In genomic region chr9:83571315-83571714, GRCm38 (mm10) we compare ENCODE assay signal across 19 mouse cellular contexts. TPM values are rescaled to one million over a fixed set of nuclear protein-coding genes. Genes with fewer than 3 reads are reported as not detected.
DNase-seq lines count a peak whose midpoint lies in the region; ATAC-seq lines count a peak whose summit lies in the region.
"Had no signal": no experiment of that assay in that cellular context is flagged by ENCODE, and none has a peak within 500 bp of the region (broad histone marks: within the 10 kb centered on the region; RNA-seq: fewer than 3 reads in every experiment).

No protein-coding gene starts in this region.

- H3K9me3 ChIP-seq in hindbrain, embryonic 11.5 days (ENCODE audit: control insufficient read depth, low read length) = no peaks in the 10 kb centered on the region
- H3K9me3 ChIP-seq in hindbrain, embryonic 10.5 days = no peaks in the 10 kb centered on the region
- no peaks in the 10 kb centered on the region for H3K9me3 ChIP-seq in embryonic facial prominence, embryonic 10.5 days
- H3K9me3 ChIP-seq: heart, embryonic 15.5 days had no signal

- WGBS in hindbrain, embryonic 11.5 days = 50% methylated on average over 3 of the region's 3 CpGs
- 59% methylated on average over 3 of the region's 3 CpGs for WGBS in hindbrain, embryonic 10.5 days
- WGBS in embryonic facial prominence, embryonic 10.5 days = 64% methylated on average over 3 of the region's 3 CpGs

- H3K27ac ChIP-seq in hindbrain, embryonic 11.5 days (ENCODE audit: low read depth, low read length) = no peak overlapping the region
- no peak overlapping the region for H3K27ac ChIP-seq in hindbrain, embryonic 10.5 days
- H3K27ac ChIP-seq in embryonic facial prominence, embryonic 10.5 days (replicated peaks) = 0 out of 2 replicates have a peak overlapping the region, but pooled peaks have one; percentile 35
- H3K27ac ChIP-seq: heart, adult 2 months; heart, embryonic 15.5 days; hindbrain, postnatal 0 days had no signal

- H3K4me3 ChIP-seq in hindbrain, embryonic 11.5 days (ENCODE audit: low read depth, low read length) = no peak overlapping the region
- no peak overlapping the region for H3K4me3 ChIP-seq in hindbrain, embryonic 10.5 days
- no peak overlapping the region for H3K4me3 ChIP-seq in embryonic facial prominence, embryonic 10.5 days
- H3K4me3 ChIP-seq: heart, adult 2 months; heart, embryonic 15.5 days had no signal

- no peak for DNase-seq in hindbrain, embryonic 11.5 days (ENCODE audit: low spot score)
- no peak for DNase-seq in hindbrain, embryonic 10.5 days (ENCODE audit: low spot score)
- peak; percentile 69 for DNase-seq in Muller cell, postnatal 12 days (ENCODE audit: inconsistent ontology term)
- DNase-seq in embryonic facial prominence, embryonic 10.5 days (ENCODE audit: low spot score) = no peak
- DNase-seq in retina, postnatal 1 day = peak; percentile 50
- DNase-seq in right cerebral cortex, postnatal 14 days = no peak
- DNase-seq: adrenal gland, adult 8-10 months; adrenal gland, postnatal 36 days; cerebellum, adult 11 months; cerebellum, adult 9-10 months; cerebellum, postnatal 25 days; forebrain, postnatal 0 days; gastrocnemius, postnatal 14 days; heart, adult 2 months; heart, postnatal 14 days had no signal

- no peaks in the 10 kb centered on the region for H3K27me3 ChIP-seq in hindbrain, embryonic 11.5 days (ENCODE audit: control insufficient read depth, insufficient read depth, low read length)
- no peaks in the 10 kb centered on the region for H3K27me3 ChIP-seq in hindbrain, embryonic 10.5 days (ENCODE audit: insufficient read depth, poor library complexity, severe bottlenecking)
- no peaks in the 10 kb centered on the region for H3K27me3 ChIP-seq in embryonic facial prominence, embryonic 10.5 days (replicated peaks; ENCODE audit: low read depth, poor library complexity, severe bottlenecking)
- H3K27me3 ChIP-seq: CH12.LX; heart, embryonic 15.5 days had no signal

- H3K4me2 ChIP-seq in hindbrain, embryonic 11.5 days (replicated peaks; ENCODE audit: low read depth, low read length) = no peak overlapping the region
- H3K4me2 ChIP-seq: heart, embryonic 11.5 days; heart, embryonic 15.5 days had no signal

- ATAC-seq in hindbrain, embryonic 11.5 days (ENCODE audit: low FRiP score) = peak; percentile 59
- ATAC-seq: forebrain, postnatal 0 days; hindbrain, postnatal 0 days had no signal

- no peak overlapping the region for H3K9ac ChIP-seq in hindbrain, embryonic 11.5 days (ENCODE audit: low read depth, low read length)
- H3K9ac ChIP-seq: forebrain, postnatal 0 days; heart, embryonic 15.5 days had no signal

- no peaks in the 10 kb centered on the region for H3K36me3 ChIP-seq in hindbrain, embryonic 11.5 days (ENCODE audit: control insufficient read depth, insufficient read depth, low read length)
- no peaks in the 10 kb centered on the region for H3K36me3 ChIP-seq in hindbrain, embryonic 10.5 days
- no peaks in the 10 kb centered on the region for H3K36me3 ChIP-seq in embryonic facial prominence, embryonic 10.5 days (replicated peaks)
- H3K36me3 ChIP-seq: heart, embryonic 15.5 days had no signal

- no peaks in the 10 kb centered on the region for H3K4me1 ChIP-seq in hindbrain, embryonic 11.5 days (replicated peaks; ENCODE audit: control insufficient read depth, insufficient read depth, low read length)
- peaks cover 25% of the 10 kb centered on the region for H3K4me1 ChIP-seq in hindbrain, embryonic 10.5 days (replicated peaks)
- H3K4me1 ChIP-seq in embryonic facial prominence, embryonic 10.5 days = peaks cover 53% of the 10 kb centered on the region

RNA-seq across cellular contexts. Expression of gene Sh3bgrl2, which starts 23.2 kb away (rescaled TPM):
- polyA plus RNA-seq in hindbrain, embryonic 11.5 days (2014; fragmentation: Nextera tagmentation; extraction: Ambion mirVana) = 7.3 and 8.9 TPM in 2 replicates
- 5.6 and 10.1 TPM in 2 replicates for polyA plus RNA-seq in hindbrain, embryonic 10.5 days (2016; fragmentation: Nextera tagmentation; extraction: Ambion mirVana)
- polyA plus RNA-seq in embryonic facial prominence, embryonic 10.5 days (2016; fragmentation: Nextera tagmentation; extraction: Ambion mirVana) = 12.7 and 15.3 TPM in 2 replicates

Comparison
In these comparisons a context has a peak if more than half of its experiments do, and no peak if none do; other contexts are left out.
1. DNase-seq: peak in Muller cell, postnatal 12 days (single experiment) and retina, postnatal 1 day (single experiment); none in hindbrain, embryonic 11.5 days (single experiment), hindbrain, embryonic 10.5 days (single experiment), embryonic facial prominence, embryonic 10.5 days (single experiment) and right cerebral cortex, postnatal 14 days (single experiment).